12 mouse cellular contexts compared by ENCODE assay signal in genomic region chr2:145533086-145533485, GRCm38 (mm10).
"Had no signal": no experiment of that assay in that cellular context is flagged by ENCODE, and none has a peak within 500 bp of the region (broad histone marks: within the 10 kb centered on the region; RNA-seq: fewer than 3 reads in every experiment).

No protein-coding gene starts in this region.

- H3K4me3 ChIP-seq: limb, embryonic 12.5 days; liver, embryonic 13.5 days; midbrain, embryonic 15.5 days; neural tube, embryonic 12.5 days; stomach, embryonic 15.5 days had no signal

- ATAC-seq: liver, postnatal 0 days; midbrain, embryonic 15.5 days had no signal

- H3K27me3 ChIP-seq: limb, embryonic 12.5 days; liver, embryonic 13.5 days; midbrain, embryonic 15.5 days; neural tube, embryonic 12.5 days; stomach, embryonic 15.5 days had no signal

- H3K9ac ChIP-seq: limb, embryonic 12.5 days; liver, embryonic 13.5 days; liver, postnatal 0 days; midbrain, embryonic 15.5 days; neural tube, embryonic 12.5 days; stomach, embryonic 15.5 days had no signal

- H3K4me2 ChIP-seq: limb, embryonic 12.5 days; liver, embryonic 13.5 days; midbrain, embryonic 15.5 days; neural tube, embryonic 12.5 days; stomach, embryonic 15.5 days had no signal

- H3K27ac ChIP-seq: kidney, postnatal 0 days; limb, embryonic 12.5 days; liver, embryonic 13.5 days; midbrain, embryonic 15.5 days; neural tube, embryonic 12.5 days; stomach, embryonic 15.5 days had no signal

- H3K9me3 ChIP-seq: limb, embryonic 12.5 days; liver, embryonic 13.5 days; midbrain, embryonic 15.5 days; neural tube, embryonic 12.5 days; stomach, embryonic 15.5 days had no signal

- H3K4me1 ChIP-seq: limb, embryonic 12.5 days; liver, embryonic 13.5 days; midbrain, embryonic 15.5 days; neural tube, embryonic 12.5 days; stomach, embryonic 15.5 days had no signal

- DNase-seq: kidney, adult 11 months; layer of hippocampus, adult 9-11 months; layer of hippocampus, postnatal 36 days; liver; liver, embryonic 13.5 days; liver, postnatal 0 days; thymus, postnatal 36 days had no signal

- H3K36me3 ChIP-seq: limb, embryonic 12.5 days; liver, embryonic 13.5 days; midbrain, embryonic 15.5 days; neural tube, embryonic 12.5 days; stomach, embryonic 15.5 days had no signal
